Mouse (Mus musculus): ENCODE measurements around the gene Stau1.
A peak's percentile ranks its signal among the peaks of the same experiment; 100 is the strongest.

DNA sequence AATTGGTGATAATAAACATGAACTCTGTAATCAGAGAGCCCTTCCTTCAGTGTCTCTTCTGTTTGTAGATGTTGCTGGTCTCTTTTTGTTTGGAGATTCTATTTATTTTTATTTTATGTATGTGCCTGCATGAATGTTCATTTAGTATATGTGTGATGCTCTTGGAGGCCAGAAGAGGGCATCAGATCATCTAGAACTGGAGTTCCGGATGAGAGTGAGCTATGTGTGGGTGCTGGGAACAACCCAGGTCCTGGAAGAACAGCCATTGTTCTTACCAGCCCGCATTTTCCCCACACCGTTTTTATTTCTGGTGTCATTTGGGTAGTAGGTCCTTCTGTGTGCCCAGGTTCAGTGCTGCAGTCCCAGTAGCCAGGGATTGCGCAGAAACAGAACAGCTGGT lies 34.4 kb upstream of the Stau1 start:
- TF ChIP-seq CTCF (IDR thresholded peaks at IDR 0.05), result 0 out of 2 replicates have a peak, but pooled peaks have one; percentile 2
- no peak for TF ChIP-seq EP300 (IDR thresholded peaks at IDR 0.05)

Data from lung, postnatal 0 days (tissue).